Mouse (Mus musculus): ENCODE results near the gene BC030867.

Gene BC030867

DNA sequence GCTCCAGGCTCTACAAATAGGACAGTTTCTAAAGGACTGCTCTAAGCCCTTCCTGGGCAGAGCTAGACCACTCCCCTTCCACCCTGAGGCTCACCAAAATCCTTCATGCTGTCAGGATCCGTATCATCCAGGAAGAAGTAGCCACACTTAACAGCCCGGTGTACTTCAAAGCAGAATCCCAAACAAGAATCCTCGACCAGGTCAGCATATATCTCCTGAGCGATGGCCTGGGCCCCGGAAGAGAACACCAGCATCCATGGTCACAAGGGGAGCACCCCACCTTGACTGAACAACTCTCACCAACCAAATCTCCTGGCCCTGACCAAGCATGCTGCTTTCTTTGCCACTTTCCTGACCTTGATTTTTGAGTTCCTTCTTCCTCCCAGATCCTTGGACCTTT, 45.7 kb downstream of the BC030867 start:
- no peak for DNase-seq

DNA sequence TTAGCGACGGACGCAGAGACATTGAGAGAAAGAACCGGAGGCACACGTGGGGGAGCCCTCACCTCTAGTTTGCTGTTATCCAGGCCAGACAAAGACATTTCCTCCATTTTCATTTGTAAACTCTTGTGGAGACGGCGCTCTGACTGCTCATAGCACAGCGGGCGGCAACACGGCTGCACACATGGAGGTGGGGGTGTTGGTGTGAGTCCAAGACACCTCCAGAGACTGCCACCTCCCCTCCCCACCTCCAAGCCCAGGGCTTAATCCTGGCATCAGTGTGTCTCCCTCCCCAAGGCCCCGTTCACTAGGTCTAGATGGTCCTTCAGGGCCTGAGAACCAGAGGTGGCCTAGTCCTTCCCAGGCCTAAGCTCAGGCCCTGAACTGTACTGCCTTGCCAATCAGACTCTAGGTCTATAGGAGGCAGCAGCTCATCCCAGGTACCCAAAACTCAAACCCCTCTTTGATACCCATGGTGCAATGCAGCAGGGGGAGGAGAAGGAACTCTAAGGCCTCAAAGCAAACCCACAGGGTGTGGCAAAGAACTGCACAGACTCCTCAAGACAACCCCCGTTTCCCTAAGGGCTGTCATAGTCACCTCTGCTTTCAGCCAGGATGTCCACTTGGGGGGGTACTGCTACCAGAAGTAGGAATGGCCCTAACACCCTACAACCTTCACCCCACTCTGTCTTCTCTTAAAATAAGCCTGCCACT, 46.4 kb downstream of the BC030867 start:
- DNase-seq: no peak

DNA sequence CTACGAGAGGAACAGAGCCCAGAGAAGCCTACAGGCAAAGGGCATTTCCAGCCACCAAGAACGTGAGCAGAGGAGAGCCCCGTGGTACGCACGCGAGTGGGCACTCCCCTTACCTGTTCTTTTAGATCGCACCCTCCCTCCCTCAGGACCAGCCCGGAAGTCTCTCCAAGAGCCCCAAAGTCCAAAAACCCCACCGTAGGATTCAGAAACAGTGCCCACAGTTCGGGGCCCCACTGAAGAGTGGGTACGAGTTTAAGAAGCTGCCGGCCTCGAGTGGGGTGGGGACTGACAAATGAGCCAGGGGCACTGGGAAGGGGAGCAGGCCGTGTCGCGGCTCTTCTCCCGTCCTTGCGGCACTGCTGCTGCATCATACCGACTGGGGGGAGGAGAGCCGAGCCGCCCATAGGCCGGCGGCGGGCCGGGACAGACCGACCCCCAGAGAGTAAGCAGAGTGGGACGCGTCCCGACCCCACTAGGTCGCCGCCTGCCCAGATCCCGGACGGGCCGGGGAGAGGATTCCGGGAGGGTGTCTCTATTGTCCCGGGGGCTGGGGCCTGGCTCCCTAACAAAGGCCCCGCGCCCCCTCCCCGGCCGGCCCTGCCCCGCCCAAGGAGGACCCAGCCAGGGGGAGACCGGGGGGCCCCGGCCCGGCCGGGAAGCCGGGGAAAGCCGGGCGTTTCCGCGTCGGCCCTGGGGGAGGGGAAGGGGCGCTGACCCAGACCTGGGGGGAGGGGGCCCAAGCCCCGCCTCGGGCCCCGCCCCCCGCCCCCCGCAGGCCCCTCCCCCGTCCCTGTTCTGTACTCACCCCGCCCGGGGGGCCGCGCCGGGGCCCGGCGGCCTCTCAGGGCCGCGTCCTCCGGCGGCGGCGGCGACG, 47.2 kb downstream of the BC030867 start:
- no peak for DNase-seq

GRCm38 (mm10) chr11:102296491-102297472, 48.1 kb downstream of the BC030867 start, which contains the start of gene Atxn7l3:
TSS of gene Atxn7l3 (minus strand) at chr11:102296631.
- peak; percentile 98 for DNase-seq

DNA sequence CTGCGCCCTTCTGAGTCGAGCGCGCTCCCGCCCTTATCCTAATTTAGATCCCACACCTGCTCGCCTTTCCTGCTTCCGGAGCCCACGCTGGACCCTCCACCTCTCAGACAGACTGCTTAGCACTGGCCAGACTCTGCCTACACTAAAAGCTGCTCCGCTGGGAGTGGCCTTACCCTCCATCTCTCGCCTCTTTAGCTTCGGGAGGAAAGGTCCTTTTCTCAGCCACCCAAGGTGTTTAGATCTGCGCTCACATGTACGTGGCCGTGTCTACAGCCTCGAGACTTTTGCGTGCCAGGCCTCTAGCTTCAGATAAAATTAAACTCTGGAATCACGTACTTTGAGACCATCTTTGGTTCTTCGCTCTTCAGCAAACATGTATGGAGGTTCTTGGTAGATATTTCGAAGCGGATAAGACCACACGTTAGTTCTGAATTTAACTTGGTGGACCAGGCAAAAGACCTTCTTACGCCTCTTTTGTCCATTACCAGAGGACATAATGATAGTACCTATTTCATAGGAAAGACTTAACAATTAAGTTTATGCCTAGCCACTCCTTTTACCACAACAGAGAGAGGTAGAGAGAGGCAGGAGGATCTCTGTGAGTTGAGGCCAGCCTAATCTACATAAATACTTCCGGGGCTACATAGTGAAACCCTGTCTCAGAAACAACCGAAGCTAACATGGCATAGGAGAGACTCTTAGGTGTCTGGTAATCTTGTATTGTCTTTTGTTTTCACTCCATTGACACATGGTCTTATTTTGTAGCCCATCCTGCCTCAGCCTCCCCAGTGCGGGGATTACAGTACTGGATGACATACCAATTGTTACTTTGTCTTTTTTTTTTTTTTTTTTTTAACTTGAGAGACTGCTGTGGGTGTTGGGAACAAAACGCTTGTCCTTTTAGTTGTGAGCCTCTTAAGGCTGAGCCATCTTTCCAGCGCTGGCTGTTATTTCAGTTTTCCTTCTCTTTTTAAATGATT, 49.2 kb downstream of the BC030867 start:
- DNase-seq: no peak

GRCm38 (mm10) chr11:102299839-102300238, 51.2 kb downstream of the BC030867 start:
- no peak for DNase-seq

GRCm38 (mm10) chr11:102304141-102304540, 55.5 kb downstream of the BC030867 start:
- DNase-seq: no peak

DNA sequence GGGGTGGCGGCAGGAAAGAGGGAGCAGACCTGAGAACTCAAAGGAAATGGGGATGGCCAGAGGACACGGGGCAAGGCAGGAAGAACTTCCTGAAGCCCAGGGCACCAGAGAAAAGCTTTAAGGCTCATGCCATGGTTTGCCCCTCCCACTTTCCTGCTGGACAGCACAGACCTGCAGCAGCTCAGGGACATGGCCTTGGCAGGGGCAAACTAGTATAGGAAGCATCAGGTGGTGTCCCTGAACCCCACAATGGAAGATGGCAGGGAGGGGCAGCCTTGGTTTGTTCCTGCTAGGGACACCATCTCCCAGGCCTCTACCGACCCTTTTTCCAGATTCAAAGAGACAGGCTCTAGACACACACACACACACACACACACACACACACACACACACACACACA, 56.7 kb downstream of the BC030867 start:
- DNase-seq: no peak

DNA sequence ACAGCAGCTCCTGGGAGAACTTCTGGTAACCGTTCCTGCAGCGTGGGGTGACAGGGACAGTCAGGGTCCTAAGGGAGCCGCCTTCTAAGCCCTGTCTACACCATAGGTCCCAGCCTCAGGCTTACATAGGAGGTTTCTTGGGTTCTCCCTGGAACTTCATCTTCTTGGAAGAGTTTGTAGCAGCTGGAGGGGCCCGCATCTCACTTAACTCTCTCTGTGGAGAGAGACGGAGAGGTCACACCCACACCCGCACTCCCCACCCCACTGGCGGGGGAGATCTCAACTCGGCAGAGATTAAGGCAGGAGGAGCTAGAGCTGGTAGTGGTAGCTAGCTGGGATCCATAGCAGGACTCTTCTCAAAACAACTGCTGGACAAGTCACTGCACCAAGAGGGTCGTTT, 59.4 kb downstream of the BC030867 start:
- DNase-seq: no peak

GRCm38 (mm10) chr11:102308979-102309378, 60.3 kb downstream of the BC030867 start:
- peak; percentile 95 for DNase-seq

GRCm38 (mm10) chr11:102309821-102310617, 61.3 kb downstream of the BC030867 start:
- no peak for DNase-seq

GRCm38 (mm10) chr11:102310768-102311695, 62.4 kb downstream of the BC030867 start:
- no peak for DNase-seq

- DNase-seq: no peak
Measured at GRCm38 (mm10) chr11:102311966-102312365, 63.3 kb downstream of the BC030867 start.

DNA sequence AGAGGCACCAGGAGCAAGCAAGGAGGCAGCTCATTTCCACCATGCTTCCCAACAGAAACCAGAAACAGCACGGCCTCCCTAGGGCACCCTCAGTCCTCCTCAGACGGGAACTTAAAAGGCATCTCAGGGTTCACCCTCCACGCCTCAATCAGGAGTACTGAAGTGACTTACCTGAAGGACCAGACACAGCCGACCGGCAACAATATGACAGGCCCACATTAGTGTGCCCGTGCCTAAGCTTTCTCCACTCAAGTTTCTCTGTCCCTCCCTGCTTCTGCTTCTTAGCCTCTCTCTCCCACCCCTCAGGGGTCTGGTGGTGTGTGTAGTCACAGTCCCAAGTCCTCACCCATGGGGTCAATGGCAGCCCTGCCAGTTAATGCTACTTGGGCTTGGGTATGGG, 63.9 kb downstream of the BC030867 start:
- DNase-seq: no peak

GRCm38 (mm10) chr11:102314321-102314720, 65.6 kb downstream of the BC030867 start:
- no peak for DNase-seq

All from right cerebral cortex, postnatal 14 days (tissue).